Mouse (Mus musculus) spleen, adult 2 months (tissue): Measurements from ENCODE around the gene Bcl2l14.

Experiments
- CTCF ChIP-seq: fragments of 200-500 bp; IDR thresholded peaks from 2 replicates; pipeline ENCODE4 v1.5.1; 2011; ENCODE audit warnings: mild to moderate bottlenecking, inconsistent platforms; ENCODE audit not compliant: insufficient read depth, insufficient read length, insufficient replicate concordance; ENCODE audit errors: extremely low read depth
- POLR2A ChIP-seq: fragments of 200-500 bp; IDR thresholded peaks from 2 replicates; pipeline ENCODE4 v1.6.1; 2011; ENCODE audit warnings: low read depth, low read length, inconsistent platforms

DNA sequence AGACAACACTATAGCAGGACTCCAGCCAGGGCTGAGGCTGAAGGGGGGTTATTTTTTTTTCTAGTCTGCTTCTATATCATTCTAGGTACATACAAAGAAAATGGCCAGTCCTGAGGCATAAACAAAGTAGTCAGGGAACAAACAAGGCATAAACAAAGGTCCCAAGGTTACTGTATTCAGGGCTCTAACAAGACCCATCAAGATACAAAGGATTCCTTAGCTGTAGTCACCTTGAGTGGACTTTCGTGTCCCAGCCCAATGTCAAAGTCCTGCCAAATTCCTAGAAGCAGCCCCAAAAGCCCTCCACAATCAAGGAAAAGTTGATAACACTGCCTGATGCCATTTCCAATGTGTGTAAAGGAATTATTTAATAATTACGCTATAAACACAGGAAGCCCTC is 5.3 kb upstream of the Bcl2l14 start:
- TF ChIP-seq CTCF (no peak), POLR2A (no peak)
